Mouse (Mus musculus): ENCODE results near the gene 1700018B08Rik.

- TF ChIP-seq USF1 (IDR thresholded peaks at IDR 0.05; ENCODE audit: low read depth) (no peak), CTCF (IDR thresholded peaks at IDR 0.05; ENCODE audit: control insufficient read depth, insufficient read depth, insufficient read length) (no peak), MAX (IDR thresholded peaks at IDR 0.05) (no peak), MYOD1 (IDR thresholded peaks at IDR 0.05; ENCODE audit: control insufficient read depth, insufficient read length, low read depth) (no peak), FOSL1 (IDR thresholded peaks at IDR 0.05; ENCODE audit: insufficient read depth, low read length, poor library complexity, severe bottlenecking) (no peak), MYOG (IDR thresholded peaks at IDR 0.05; ENCODE audit: control insufficient read depth, extremely low read depth, insufficient read length) (no peak), CEBPB (IDR thresholded peaks at IDR 0.05; ENCODE audit: low read depth) (no peak)
Measured at GRCm38 (mm10) chr8:121544276-121544785, at the start of gene 1700018B08Rik.
